Mouse (Mus musculus) bone marrow, adult 2 months (tissue): ENCODE measurements around the gene B3gnt7.

Experiments
- CTCF ChIP-seq: fragments of 200-500 bp; IDR thresholded peaks from 2 replicates; pipeline ENCODE4 v1.5.1; 2011; ENCODE audit warnings: low read length, control low read depth; ENCODE audit not compliant: control insufficient read depth, insufficient read depth
- POLR2A ChIP-seq: fragments of 200-500 bp; IDR thresholded peaks from 2 replicates; pipeline ENCODE4 v1.6.1; 2011; ENCODE audit warnings: low read depth, mild to moderate bottlenecking, control low read depth, low read length, borderline replicate concordance; ENCODE audit not compliant: control insufficient read depth

- TF ChIP-seq POLR2A = no peak
- no peak for TF ChIP-seq CTCF
Measured at GRCm38 (mm10) chr1:86346851-86347715, 44.5 kb downstream of the B3gnt7 start.
